Mouse (Mus musculus) Patski (cell line): ENCODE results near the gene Hnf4a. TPM values are rescaled to one million over a fixed set of nuclear protein-coding genes. Genes with fewer than 3 reads are reported as not detected.
"Not testable (repeated sequence)": the region's sequence is repeated elsewhere in the genome, so short reads cannot be mapped to it uniquely, and the experiment has no call there.

Source experiments
- ATAC-seq: fragments of 100-300 bp; one replicate; pipeline ENCODE4 v1.8.0; 2021
- CTCF ChIA-PET: fragments of 350-600 bp; sonication (Branson Sonifier 250); formaldehyde crosslinking; loops from one replicate; lab custom pipeline; 2022; ENCODE audit warnings: inconsistent platforms; lab: Charles Lee
- POLR2A ChIA-PET: fragments of 350-600 bp; sonication (Branson Sonifier 250); formaldehyde crosslinking; loops from one replicate; lab custom pipeline; 2022; ENCODE audit warnings: antibody characterized with exemption, inconsistent platforms; lab: Charles Lee
- DNase-seq: peaks from one replicate; pipeline ENCODE4 v3.0.0-alpha.2; 2011; ENCODE audit warnings: low read depth, low spot score
- H3K27me3 ChIP-seq: fragments of 371-371 bp; one replicate; pipeline ENCODE4 v1.5.1; 2021
- CTCF ChIP-seq: fragments of 100-300 bp; IDR thresholded peaks from one replicate; pipeline ENCODE4 v1.5.1; 2021
- in situ Hi-C: fragments of 300-500 bp; cut with MboI; formaldehyde crosslinking; loops from 3 replicates; pipeline ENCODE4 v1.11.1; 2018; ENCODE audit warnings: low pct_unique_long_range_greater_than_20kb, mixed read lengths
- polyA plus RNA-seq: library from polyadenylated mRNA; unstranded; gene quantifications from one replicate; pipeline ENCODE4 v1.2.3, GENCODE M21; 2021

Gene Hnf4a
- polyA plus RNA-seq = 0.19 TPM

GRCm38 (mm10) chr2:163506300-163507004 is at the start of gene Hnf4a:
Gene Hnf4a, plus strand, starts transcription at chr2:163506808.
- ATAC-seq = no peak
- ChIA-PET POLR2A (no interaction called here), CTCF (no interaction called here)
- in situ Hi-C loops = no loop called here
- DNase-seq = no peak
- TF ChIP-seq CTCF = no peak
- peaks cover 35% of the 10 kb centered on the region for H3K27me3 ChIP-seq

- in situ Hi-C loops = no loop called here
- POLR2A ChIA-PET = no interaction called here
- DNase-seq = no peak
- H3K27me3 ChIP-seq = peaks cover 23% of the 10 kb centered on the region
- CTCF ChIA-PET = no interaction called here
- no peak for TF ChIP-seq CTCF
- no peak for ATAC-seq
Observed at GRCm38 (mm10) chr2:163458539-163459265, 47.9 kb upstream of the Hnf4a start.

- ATAC-seq = no peak
- ChIA-PET CTCF (no interaction called here), POLR2A (no interaction called here)
- DNase-seq = no peak
- in situ Hi-C loops = no loop called here
- TF ChIP-seq CTCF = no peak
- peaks cover 16% of the 10 kb centered on the region for H3K27me3 ChIP-seq
Observed at GRCm38 (mm10) chr2:163459380-163459779, 47.2 kb upstream of the Hnf4a start.

GRCm38 (mm10) chr2:163460622-163461021 is 46.0 kb upstream of the Hnf4a start:
- peaks cover 16% of the 10 kb centered on the region for H3K27me3 ChIP-seq
- CTCF ChIA-PET = no interaction called here
- in situ Hi-C loops = no loop called here
- POLR2A ChIA-PET = no interaction called here
- DNase-seq = no peak
- no peak for TF ChIP-seq CTCF
- ATAC-seq = no peak

- ATAC-seq, DNase-seq, in situ Hi-C loops, POLR2A ChIA-PET, CTCF ChIA-PET: not testable (repeated sequence)
- H3K27me3 ChIP-seq = peaks cover 16% of the 10 kb centered on the region
Observed at GRCm38 (mm10) chr2:163461307-163461706, 45.3 kb upstream of the Hnf4a start.

GRCm38 (mm10) chr2:163462386-163462785 is 44.2 kb upstream of the Hnf4a start:
- in situ Hi-C loops = no loop called here
- ATAC-seq (no peak), DNase-seq (no peak)
- CTCF ChIA-PET = no interaction called here
- POLR2A ChIA-PET = no interaction called here
- H3K27me3 ChIP-seq = peaks cover 10% of the 10 kb centered on the region
- TF ChIP-seq CTCF = no peak

DNA sequence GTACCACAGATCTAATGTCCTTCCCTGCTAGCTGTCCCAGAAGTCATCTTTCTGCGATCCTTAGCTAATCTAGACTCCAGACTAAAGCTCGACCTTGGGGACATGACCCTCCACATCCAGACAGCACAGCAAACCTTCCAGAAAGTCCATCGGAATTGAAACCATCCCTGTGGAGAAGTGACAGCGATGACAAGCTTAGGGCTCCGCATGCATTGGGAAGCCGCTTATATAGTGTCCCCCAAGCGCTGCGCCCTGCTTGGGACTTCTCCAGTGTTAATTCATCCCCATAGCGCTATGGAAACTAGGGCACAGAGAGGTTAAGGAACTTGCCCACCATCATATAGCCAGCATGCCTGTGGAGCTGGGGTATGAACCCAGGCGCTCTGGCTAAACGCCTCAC is 43.8 kb upstream of the Hnf4a start:
- in situ Hi-C loops = no loop called here
- ChIA-PET CTCF (no interaction called here), POLR2A (no interaction called here)
- no peak for TF ChIP-seq CTCF
- DNase-seq (no peak), ATAC-seq (no peak)
- peaks cover 10% of the 10 kb centered on the region for H3K27me3 ChIP-seq

DNA sequence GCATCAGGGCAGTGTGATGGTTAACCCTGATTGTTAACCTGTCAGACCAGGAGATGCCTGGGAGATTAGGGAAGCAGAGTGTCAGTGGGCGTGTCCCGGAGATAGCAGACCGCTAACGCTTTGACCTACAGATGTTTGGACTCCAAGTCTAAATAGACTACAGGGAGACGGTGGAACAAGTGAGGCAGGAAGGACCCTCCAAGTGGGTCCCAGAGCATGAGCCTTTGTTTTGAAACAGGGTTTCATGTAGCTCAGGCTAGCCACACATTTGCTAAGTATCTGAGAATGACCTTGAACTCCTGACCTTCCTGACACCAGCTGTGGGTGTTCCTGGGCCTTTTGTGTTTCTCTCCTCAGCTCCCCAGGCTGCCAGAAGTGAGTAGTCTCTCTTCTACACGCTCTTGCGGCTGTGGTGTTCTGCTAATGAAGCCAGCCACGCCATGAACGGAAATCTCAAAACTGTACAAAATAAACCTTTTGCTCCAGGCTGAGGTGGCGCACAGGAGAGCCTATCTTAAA is 43.3 kb upstream of the Hnf4a start:
- POLR2A ChIA-PET = no interaction called here
- TF ChIP-seq CTCF = no peak
- DNase-seq (no peak), ATAC-seq (no peak)
- in situ Hi-C loops = no loop called here
- CTCF ChIA-PET = no interaction called here
- peaks cover 6% of the 10 kb centered on the region for H3K27me3 ChIP-seq

DNA sequence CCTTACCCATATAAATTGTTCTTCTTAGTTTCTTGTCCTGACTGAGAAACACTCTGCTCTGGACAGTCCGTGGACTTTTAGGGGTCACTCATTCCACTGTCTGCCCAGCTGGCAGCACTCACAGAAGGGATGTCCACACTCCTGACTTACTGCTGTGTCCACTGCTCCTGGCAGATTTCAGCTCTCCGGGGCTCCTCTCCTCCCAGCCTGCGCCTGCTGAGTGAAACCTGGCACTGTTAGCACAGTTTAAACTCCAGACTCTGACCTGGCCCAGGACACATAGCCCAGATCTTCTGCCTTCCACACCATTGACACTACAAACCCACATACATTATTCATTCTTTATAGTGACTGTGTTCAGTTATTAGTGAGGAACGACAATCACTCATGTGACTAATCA is 42.6 kb upstream of the Hnf4a start:
- H3K27me3 ChIP-seq = peaks cover 1% of the 10 kb centered on the region
- no peak for ATAC-seq
- ChIA-PET CTCF (interaction anchor here (0.9 kb wide), 1 partner anchor 42 kb away, joined by 3 read pairs; no protein-coding TSS in a partner anchor), POLR2A (no interaction called here)
- TF ChIP-seq CTCF = no peak
- in situ Hi-C loops = no loop called here
- DNase-seq = no peak

DNA sequence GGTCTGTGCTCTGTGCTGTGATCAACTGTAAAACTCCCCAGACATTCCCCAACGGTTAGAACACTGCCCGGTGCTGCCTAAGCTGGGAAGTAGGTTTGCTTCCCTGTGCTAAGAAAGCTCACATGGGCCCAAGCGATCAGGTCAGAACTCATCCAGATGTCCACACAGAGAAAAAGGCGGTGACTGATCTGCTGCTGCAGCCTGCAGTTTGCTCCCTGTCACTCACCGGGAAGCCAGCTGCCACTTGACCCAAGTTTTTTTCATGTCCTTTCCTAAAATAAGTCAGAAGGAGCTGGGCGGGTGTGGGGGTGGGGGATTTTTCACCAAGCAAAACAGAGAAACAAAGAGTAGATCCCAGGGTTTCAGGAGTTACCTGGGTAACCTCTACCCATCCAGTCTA is 42.0 kb upstream of the Hnf4a start:
- ChIA-PET CTCF (interaction anchor here (0.9 kb wide), 1 partner anchor 43 kb away, joined by 3 read pairs; no protein-coding TSS in a partner anchor), POLR2A (no interaction called here)
- in situ Hi-C loops = no loop called here
- ATAC-seq (no peak), DNase-seq (no peak)
- H3K27me3 ChIP-seq = no peaks in the 10 kb centered on the region
- no peak for TF ChIP-seq CTCF

DNA sequence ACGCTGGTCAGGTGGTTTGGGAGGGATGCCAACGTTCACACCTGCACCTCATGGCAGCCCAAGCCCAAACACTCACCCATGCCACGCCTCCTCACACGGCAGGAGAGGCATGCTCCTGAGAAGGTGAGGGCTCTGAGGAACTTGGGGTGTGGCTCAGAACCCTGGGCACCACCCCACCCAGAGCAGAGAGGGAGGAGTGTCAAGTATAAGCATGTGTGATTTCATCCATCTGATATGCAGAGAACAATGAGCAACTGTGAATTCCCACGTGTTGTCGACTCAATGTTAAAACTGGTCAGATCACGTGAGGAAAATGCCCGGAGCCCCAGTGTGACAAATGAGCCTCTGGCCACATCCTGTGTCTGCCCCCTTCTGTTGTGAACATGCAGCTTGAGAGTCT is 39.8 kb upstream of the Hnf4a start:
- no peaks in the 10 kb centered on the region for H3K27me3 ChIP-seq
- in situ Hi-C loops = no loop called here
- DNase-seq (no peak), ATAC-seq (no peak)
- ChIA-PET POLR2A (no interaction called here), CTCF (no interaction called here)
- no peak for TF ChIP-seq CTCF
